Mouse (Mus musculus) ovary, postnatal 14 days (tissue): Measurements from ENCODE around the gene Fgfr1op2.
"Not testable (repeated sequence)": the region's sequence is repeated elsewhere in the genome, so short reads cannot be mapped to it uniquely, and the experiment has no call there.

ENCODE experiments used
- DNase-seq: peaks from one replicate; pipeline ENCODE4 v3.0.0; 2022; ENCODE audit warnings: low spot score

The Fgfr1op2 gene

DNA sequence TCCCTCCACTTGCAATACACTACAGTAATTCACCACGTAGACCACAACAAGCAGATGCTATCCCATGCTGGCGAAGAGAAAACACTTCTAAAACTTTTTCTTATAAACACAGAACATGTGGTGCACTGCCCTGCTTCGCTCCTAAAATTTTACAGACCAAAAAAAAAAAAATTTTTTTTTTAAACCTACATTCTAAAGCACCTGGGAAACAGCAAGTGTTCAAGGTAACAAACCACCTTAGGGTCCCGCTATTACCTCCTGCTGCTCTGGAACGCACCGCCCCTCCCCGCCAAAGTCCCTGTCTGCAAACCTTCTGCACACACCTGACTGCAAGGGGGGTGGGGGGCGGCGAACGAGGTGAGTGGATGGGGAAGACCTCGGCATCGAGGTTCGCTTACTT is at the start of gene Fgfr1op2:
Fgfr1op2 (plus strand) TSS at position 301 of the 400 bp plus-strand sequence.
- DNase-seq, result no peak

- DNase-seq, result no peak
Observed at GRCm38 (mm10) chr6:146527537-146527936, 49.5 kb upstream of the Fgfr1op2 start.

DNA sequence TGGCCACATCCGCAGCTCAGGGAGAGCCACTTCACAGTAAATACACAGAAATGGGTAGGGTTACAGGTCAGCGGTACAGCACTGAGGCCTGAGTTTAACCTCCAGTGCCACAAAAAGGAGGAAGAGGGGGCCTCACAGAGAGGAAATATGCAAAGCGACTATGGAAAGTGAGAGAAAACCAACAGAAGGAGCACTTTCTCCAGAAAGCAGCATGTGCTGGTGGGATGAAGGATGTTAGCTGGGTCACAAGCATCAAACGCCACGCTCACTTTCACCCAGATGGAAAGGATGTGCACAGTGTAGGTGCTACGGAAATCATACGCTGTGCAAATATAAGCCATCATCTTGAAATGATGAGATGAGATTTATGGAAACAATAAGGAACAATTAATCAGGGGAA is 46.6 kb upstream of the Fgfr1op2 start:
- DNase-seq, result no peak

DNA sequence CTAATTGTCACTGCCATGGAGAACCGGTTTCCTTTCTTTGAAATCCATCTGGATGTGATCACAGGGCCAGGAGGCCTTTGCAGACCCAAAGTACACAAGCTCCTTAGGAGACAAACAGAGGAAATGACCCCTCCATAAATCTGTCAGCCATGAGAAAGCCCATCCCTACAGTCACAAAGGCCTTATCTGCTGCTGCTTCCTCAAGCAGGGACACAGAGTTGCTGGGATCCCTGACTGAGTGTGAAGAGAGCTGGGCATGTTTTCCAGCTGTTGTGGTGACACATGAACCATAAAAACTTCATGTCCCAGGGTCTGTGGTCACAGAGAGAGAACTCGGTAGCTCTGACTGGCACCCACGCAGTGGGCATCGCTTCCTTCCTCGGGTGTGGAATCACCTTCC is 46.2 kb upstream of the Fgfr1op2 start:
- DNase-seq, result no peak

- DNase-seq, result no peak
Observed at GRCm38 (mm10) chr6:146533146-146533545, 43.9 kb upstream of the Fgfr1op2 start.

DNA sequence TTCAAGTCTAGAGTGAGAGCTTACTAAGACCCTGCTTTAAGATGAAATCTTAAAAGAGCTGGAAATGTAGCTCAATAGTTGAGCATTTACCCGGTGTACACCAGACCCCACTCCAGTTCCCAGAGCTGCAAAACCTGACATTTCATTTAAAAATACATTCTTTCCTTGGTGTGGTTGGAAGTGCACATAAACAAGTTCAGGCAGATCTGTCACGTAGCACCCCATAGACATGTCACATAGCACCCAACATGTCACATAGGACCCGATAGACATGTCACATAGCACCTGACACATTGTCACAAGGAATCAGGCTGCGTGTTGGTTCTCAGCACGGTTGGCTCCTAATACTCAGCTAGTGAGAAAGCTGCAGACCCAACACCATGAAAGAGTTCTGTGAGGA is 41.5 kb upstream of the Fgfr1op2 start:
- no peak for DNase-seq

GRCm38 (mm10) chr6:146537111-146537510 is 39.9 kb upstream of the Fgfr1op2 start:
- DNase-seq, result no peak

DNA sequence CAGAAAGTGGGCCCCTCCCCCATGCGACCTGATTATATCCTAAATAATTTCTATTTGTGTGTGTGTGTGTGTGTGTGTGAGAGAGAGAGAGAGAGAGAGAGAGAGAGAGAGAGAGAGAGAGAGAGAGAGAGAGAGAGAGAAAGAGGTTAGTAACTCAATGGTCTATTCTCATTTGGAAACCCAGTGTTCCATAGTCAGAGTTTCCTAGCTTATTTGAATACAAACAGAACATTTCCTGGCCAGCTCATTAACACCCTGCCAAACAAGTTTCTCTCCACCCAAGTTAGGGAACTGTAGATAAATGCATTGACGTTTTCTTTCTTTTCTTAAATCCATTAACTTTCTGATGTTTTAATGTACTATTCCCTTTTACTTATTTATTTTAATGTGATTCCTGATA is 38.9 kb upstream of the Fgfr1op2 start:
- DNase-seq, result no peak

DNA sequence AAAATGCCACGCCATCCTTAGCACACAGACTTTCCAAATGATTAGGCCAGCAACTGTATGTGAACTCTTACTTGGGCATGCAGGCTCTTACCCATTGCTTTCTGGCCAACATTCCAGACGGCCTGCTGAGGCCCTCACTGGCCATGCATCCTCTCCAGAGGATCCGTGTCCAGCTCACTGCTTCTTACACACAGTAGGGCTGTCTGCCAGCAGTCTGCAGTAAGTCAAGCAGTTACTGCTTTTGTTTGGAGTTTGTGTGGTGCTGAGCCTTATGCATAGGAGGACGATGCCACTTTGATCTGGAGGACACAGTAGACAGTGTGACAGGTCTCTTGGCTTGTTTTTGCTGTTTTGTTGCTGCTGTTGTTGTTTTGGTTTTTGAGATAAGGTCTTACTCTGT is 38.3 kb upstream of the Fgfr1op2 start:
- no peak for DNase-seq

- DNase-seq, result no peak
Observed at GRCm38 (mm10) chr6:146540386-146540785, 36.6 kb upstream of the Fgfr1op2 start.

GRCm38 (mm10) chr6:146544622-146545021 is 32.4 kb upstream of the Fgfr1op2 start:
- no peak for DNase-seq

GRCm38 (mm10) chr6:146545289-146545865 is 31.6 kb upstream of the Fgfr1op2 start:
- DNase-seq, result no peak

DNA sequence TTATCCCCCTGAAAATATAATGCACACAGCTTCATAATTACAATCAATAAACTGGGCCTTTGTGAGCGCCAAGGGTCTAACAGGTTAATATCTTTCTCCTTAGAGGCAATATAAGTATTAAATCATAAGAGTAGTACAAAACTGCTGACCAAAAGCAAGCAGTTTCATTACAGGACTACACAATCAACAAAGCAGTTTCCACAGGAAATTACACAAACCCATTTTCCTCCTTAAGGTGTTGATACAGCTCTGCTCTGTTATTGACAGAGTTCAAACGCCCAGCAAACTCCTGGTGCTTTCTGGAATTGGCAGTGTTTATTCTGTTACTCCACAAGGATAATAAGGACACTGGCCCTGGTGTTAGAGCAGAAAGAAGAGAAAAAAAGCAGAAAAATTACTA is 26.6 kb upstream of the Fgfr1op2 start:
- no peak for DNase-seq

GRCm38 (mm10) chr6:146551326-146551725 is 25.7 kb upstream of the Fgfr1op2 start:
- DNase-seq, result no peak

- not testable (repeated sequence) for DNase-seq
Observed at GRCm38 (mm10) chr6:146562461-146562860, 14.5 kb upstream of the Fgfr1op2 start.

- DNase-seq, result no peak
Observed at GRCm38 (mm10) chr6:146572073-146572472, 4.9 kb upstream of the Fgfr1op2 start.

GRCm38 (mm10) chr6:146577310-146578109 is 507 bp downstream of the Fgfr1op2 start, which contains the start of gene Ints13:
Gene Ints13 (minus strand): TSS chr6:146577835.
- peak; percentile 91 for DNase-seq

- DNase-seq, result peak; percentile 53
Observed at GRCm38 (mm10) chr6:146578111-146578531, 1.1 kb downstream of the Fgfr1op2 start.

DNA sequence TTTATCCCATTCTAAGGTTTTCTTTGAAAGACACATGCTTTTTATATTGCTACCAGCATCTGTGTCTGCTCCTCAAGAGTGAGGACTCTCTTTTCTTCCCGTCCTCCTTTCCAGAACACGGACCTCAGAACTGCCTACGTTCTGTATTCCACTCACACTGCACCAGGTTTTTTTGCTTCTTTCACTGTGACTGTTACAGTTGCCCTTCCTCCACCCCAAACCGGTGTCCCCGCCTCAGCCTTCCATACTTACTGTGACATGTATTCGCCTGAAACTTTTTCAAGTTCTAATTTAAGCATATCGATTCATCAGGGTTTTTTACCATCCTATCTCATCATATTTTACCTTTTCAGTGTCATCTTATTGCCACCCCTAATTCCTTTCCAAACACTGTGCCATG is 1.6 kb downstream of the Fgfr1op2 start:
- DNase-seq, result no peak

DNA sequence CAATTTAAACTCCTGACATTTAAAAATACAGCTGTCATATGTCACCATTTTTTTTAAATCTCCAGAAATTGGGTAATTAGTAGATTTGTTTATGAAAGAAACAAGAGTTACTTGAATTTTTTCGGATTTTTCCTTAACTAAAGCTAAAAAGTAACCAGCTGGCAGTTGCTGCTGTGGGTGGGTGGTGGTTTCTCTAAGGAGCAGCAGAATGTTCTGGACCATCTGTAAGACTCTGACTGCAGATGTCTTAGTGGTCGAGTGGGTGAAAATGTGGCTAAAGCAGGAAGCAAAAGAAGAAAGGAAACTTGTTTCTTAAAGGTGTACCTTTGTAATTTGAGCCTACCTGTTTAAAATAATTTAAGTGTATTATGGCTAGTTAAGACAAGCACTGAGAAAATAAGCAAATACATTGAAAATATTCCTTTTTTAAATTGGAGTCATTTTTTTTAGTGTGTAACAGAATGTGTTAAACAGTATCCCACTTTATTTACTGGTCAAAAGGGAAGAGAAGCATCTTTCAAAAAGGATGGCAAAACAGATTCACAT is 3.5 kb downstream of the Fgfr1op2 start:
- DNase-seq, result no peak

- DNase-seq, result no peak
Observed at GRCm38 (mm10) chr6:146583366-146584046, 6.5 kb downstream of the Fgfr1op2 start.

- DNase-seq, result no peak
Observed at GRCm38 (mm10) chr6:146585134-146585533, 8.1 kb downstream of the Fgfr1op2 start.

- DNase-seq, result no peak
Observed at GRCm38 (mm10) chr6:146602601-146603000, 25.6 kb downstream of the Fgfr1op2 start.
